Comparison of ENCODE assay signal across 8 mouse cellular contexts in genomic region chr6:91473805-91474440, GRCm38 (mm10). TPM values are rescaled to one million over a fixed set of nuclear protein-coding genes. Genes with fewer than 3 reads are reported as not detected.
DNase-seq lines count a peak whose midpoint lies in the region; ATAC-seq and TF ChIP-seq lines count a peak whose summit lies in the region.

No protein-coding gene starts in this region.

- TF ChIP-seq POLR2A in olfactory bulb, adult 2 months (IDR thresholded peaks at IDR 0.05; ENCODE audit: insufficient read depth, low read depth, low read length): no peak

- peaks cover 76% of the 10 kb centered on the region for H3K4me1 ChIP-seq in E14TG2a.4 (replicated peaks; ENCODE audit: low read depth, low read length)
- peaks cover 12% of the 10 kb centered on the region for H3K4me1 ChIP-seq in forebrain, embryonic 11.5 days (replicated peaks; ENCODE audit: control insufficient read depth, insufficient read depth, low read length)
- peaks cover 12% of the 10 kb centered on the region for H3K4me1 ChIP-seq in liver, embryonic 11.5 days (replicated peaks; ENCODE audit: control insufficient read depth, insufficient read depth, low read length)
- peaks cover 11% of the 10 kb centered on the region for H3K4me1 ChIP-seq in olfactory bulb, adult 2 months (ENCODE audit: control insufficient read depth, insufficient read depth, low read length)

- H3K36me3 ChIP-seq in E14TG2a.4 (ENCODE audit: insufficient read depth, low read length): peaks cover 71% of the 10 kb centered on the region
- H3K36me3 ChIP-seq in forebrain, embryonic 11.5 days (ENCODE audit: control insufficient read depth, insufficient read depth, low read length): peaks cover 3% of the 10 kb centered on the region
- peaks cover 17% of the 10 kb centered on the region; the same call in 1 of the 2 replicates for H3K36me3 ChIP-seq in liver, embryonic 11.5 days (ENCODE audit: control insufficient read depth, insufficient read depth, low read length)

- DNase-seq in cerebellum, adult 9-10 months: peak; percentile 60
- no peak for DNase-seq in cerebellum, adult 11 months
- DNase-seq in forebrain, embryonic 11.5 days (ENCODE audit: low spot score): peak; percentile 57
- DNase-seq in liver, embryonic 11.5 days (ENCODE audit: low spot score): no peak
- no peak for DNase-seq in adrenal gland, adult (ENCODE audit: inconsistent age in 2 of 2, low spot score in 1 of 2)
- no peak for DNase-seq in spleen, postnatal 14 days (ENCODE audit: low spot score in 2 of 2)

- no peaks in the 10 kb centered on the region for H3K27me3 ChIP-seq in E14TG2a.4 (ENCODE audit: insufficient read depth, low read length)
- H3K27me3 ChIP-seq in forebrain, embryonic 11.5 days (ENCODE audit: control insufficient read depth, insufficient read depth, low read length): no peaks in the 10 kb centered on the region
- H3K27me3 ChIP-seq in liver, embryonic 11.5 days (replicated peaks; ENCODE audit: control insufficient read depth, insufficient read depth, low read length): no peaks in the 10 kb centered on the region

- peak overlapping the region; percentile 97 for H3K4me3 ChIP-seq in E14TG2a.4 (replicated peaks; ENCODE audit: low read length)
- H3K4me3 ChIP-seq in forebrain, embryonic 11.5 days (ENCODE audit: low read depth, low read length): peak overlapping the region; percentile 66
- peak overlapping the region; percentile 86 for H3K4me3 ChIP-seq in liver, embryonic 11.5 days (ENCODE audit: low read depth, low read length)
- peak overlapping the region; percentile 56 for H3K4me3 ChIP-seq in olfactory bulb, adult 2 months (ENCODE audit: insufficient read depth, low read depth, low read length)

- peak; percentile 26 for ATAC-seq in forebrain, embryonic 11.5 days (replicated peaks; ENCODE audit: low FRiP score)
- peak; percentile 26 for ATAC-seq in liver, embryonic 11.5 days (replicated peaks; ENCODE audit: low FRiP score)

- WGBS in forebrain, embryonic 11.5 days: under 1% methylated on average over 27 of the region's 27 CpGs
- under 1% methylated on average over 27 of the region's 27 CpGs for WGBS in liver, embryonic 11.5 days
- WGBS in olfactory bulb, adult 2 months: under 1% methylated on average over 27 of the region's 27 CpGs

- no peak for TF ChIP-seq CTCF in E14TG2a.4 (conservative IDR thresholded peaks at IDR 0.05; ENCODE audit: low read length)
- no peak for TF ChIP-seq CTCF in olfactory bulb, adult 2 months (IDR thresholded peaks at IDR 0.05; ENCODE audit: insufficient read depth, low read depth, low read length)

- H3K27ac ChIP-seq in forebrain, embryonic 11.5 days (ENCODE audit: low read depth, low read length): no peak overlapping the region
- H3K27ac ChIP-seq in liver, embryonic 11.5 days (ENCODE audit: low read depth, low read length): peak overlapping the region; percentile 56; the same call in 1 of the 2 replicates
- no peak overlapping the region for H3K27ac ChIP-seq in olfactory bulb, adult 2 months (ENCODE audit: insufficient read depth, low read depth, low read length)

- H3K9ac ChIP-seq in forebrain, embryonic 11.5 days (ENCODE audit: low read length): peak overlapping the region; percentile 72
- peak overlapping the region; percentile 83 for H3K9ac ChIP-seq in liver, embryonic 11.5 days (ENCODE audit: low read depth, low read length)

- peak overlapping the region; percentile 64 for H3K4me2 ChIP-seq in forebrain, embryonic 11.5 days (ENCODE audit: low read depth, low read length, severe bottlenecking)
- H3K4me2 ChIP-seq in liver, embryonic 11.5 days: peak overlapping the region; percentile 79

- H3K9me3 ChIP-seq in E14TG2a.4 (ENCODE audit: low read length): no peaks in the 10 kb centered on the region
- H3K9me3 ChIP-seq in forebrain, embryonic 11.5 days (ENCODE audit: control insufficient read depth, low read length): no peaks in the 10 kb centered on the region
- H3K9me3 ChIP-seq in liver, embryonic 11.5 days (ENCODE audit: control insufficient read depth, low read length): no peaks in the 10 kb centered on the region

RNA-seq across cellular contexts. Expression of gene Tmem43, which starts 0.4 kb away (rescaled TPM):
- polyA plus RNA-seq in forebrain, embryonic 11.5 days (2014; fragmentation: Nextera tagmentation; extraction: Ambion mirVana): 71.0 and 76.5 TPM in 2 replicates
- 30.0 and 31.7 TPM in 2 replicates for polyA plus RNA-seq in liver, embryonic 11.5 days (2014; fragmentation: Nextera tagmentation; extraction: Ambion mirVana)
- not detected in 2 replicates for polyA plus RNA-seq in olfactory bulb, adult 2 months (2012; ENCODE audit: insufficient read depth, insufficient read length, low replicate concordance, missing spikeins)

RNA-seq across cellular contexts. Expression of gene Chchd4, which starts 0.6 kb away (rescaled TPM):
- polyA plus RNA-seq in forebrain, embryonic 11.5 days (2014; fragmentation: Nextera tagmentation; extraction: Ambion mirVana): 29.6 and 32.8 TPM in 2 replicates
- 47.1 and 47.3 TPM in 2 replicates for polyA plus RNA-seq in liver, embryonic 11.5 days (2014; fragmentation: Nextera tagmentation; extraction: Ambion mirVana)
- not detected in 2 replicates for polyA plus RNA-seq in olfactory bulb, adult 2 months (2012; ENCODE audit: insufficient read depth, insufficient read length, low replicate concordance, missing spikeins)

RNA-seq across cellular contexts. Expression of gene Xpc, which starts 41.8 kb away (rescaled TPM):
- 22.5 and 23.1 TPM in 2 replicates for polyA plus RNA-seq in forebrain, embryonic 11.5 days (2014; fragmentation: Nextera tagmentation; extraction: Ambion mirVana)
- 13.2 and 13.4 TPM in 2 replicates for polyA plus RNA-seq in liver, embryonic 11.5 days (2014; fragmentation: Nextera tagmentation; extraction: Ambion mirVana)
- polyA plus RNA-seq in olfactory bulb, adult 2 months (2012; ENCODE audit: insufficient read depth, insufficient read length, low replicate concordance, missing spikeins): not detected in 2 replicates

RNA-seq across cellular contexts. Expression of gene Lsm3, which starts 41.8 kb away (rescaled TPM):
- 324 and 325 TPM in 2 replicates for polyA plus RNA-seq in forebrain, embryonic 11.5 days (2014; fragmentation: Nextera tagmentation; extraction: Ambion mirVana)
- polyA plus RNA-seq in liver, embryonic 11.5 days (2014; fragmentation: Nextera tagmentation; extraction: Ambion mirVana): 309 and 318 TPM in 2 replicates
- not detected in 2 replicates for polyA plus RNA-seq in olfactory bulb, adult 2 months (2012; ENCODE audit: insufficient read depth, insufficient read length, low replicate concordance, missing spikeins)

Comparison
In these comparisons a context has a peak if more than half of its experiments do, and no peak if none do; other contexts are left out.
1. DNase-seq: peak in cerebellum, adult 9-10 months (single experiment) and forebrain, embryonic 11.5 days (single experiment); none in cerebellum, adult 11 months (single experiment), liver, embryonic 11.5 days (single experiment), adrenal gland, adult (0 of 2) and spleen, postnatal 14 days (0 of 2).
2. RNA of gene Chchd4, which starts 0.6 kb away (polyA plus RNA-seq): 47.1 to 47.3 TPM in liver, embryonic 11.5 days and 29.6 to 32.8 TPM in forebrain, embryonic 11.5 days; not detected in olfactory bulb, adult 2 months; every median in the first group is over 10 times any median in the second.
3. Peak in every context shown above with its lines, with median percentiles within 50 percentile points of each other: H3K4me3 ChIP-seq.